Mouse (Mus musculus) MEL (cell line): ENCODE data around the gene Krt86. TPM values are rescaled to one million over a fixed set of nuclear protein-coding genes. Genes with fewer than 3 reads are reported as not detected.

Experiments used
- DNase-seq: peaks from one replicate; pipeline ENCODE4 v3.0.0; 2011; ENCODE audit warnings: low read depth, low spot score
- H3K27ac ChIP-seq: 2 replicates; pipeline ENCODE4 v1.5.1; 2012; ENCODE audit warnings: low read depth, mild to moderate bottlenecking, control low read depth, low read length, moderate library complexity; ENCODE audit not compliant: control insufficient read depth
- H3K27me3 ChIP-seq, 2 experiments: fragments of 150-350 bp in 1 of 2; sonication (generic) in 1 of 2; 2 replicates each; pipeline ENCODE4 v1.6.1; 2012; ENCODE audit warnings: low read length in 2 of 2, mild to moderate bottlenecking in 2 of 2, improper control_type of control experiment in 1 of 2, moderate library complexity in 1 of 2; ENCODE audit not compliant: insufficient read depth in 2 of 2, control insufficient read depth in 1 of 2
- H3K36me3 ChIP-seq, 2 experiments: 2 replicates each; pipeline ENCODE4 v1.6.1; 2012 to 2014; ENCODE audit warnings: low read length in 2 of 2, improper control_type of control experiment in 1 of 2, inconsistent platforms in 1 of 2, mild to moderate bottlenecking in 1 of 2; ENCODE audit not compliant: insufficient read depth in 2 of 2, control insufficient read depth in 1 of 2
- H3K4me1 ChIP-seq, 2 experiments: fragments of 150-350 bp in 1 of 2; sonication (generic) in 1 of 2; 2 replicates each; pipeline ENCODE4 v1.6.1; 2012; ENCODE audit warnings: low read length in 2 of 2, improper control_type of control experiment in 1 of 2, mild to moderate bottlenecking in 1 of 2; ENCODE audit not compliant: insufficient read depth in 2 of 2, control insufficient read depth in 1 of 2
- H3K4me3 ChIP-seq, 2 experiments: fragments of 150-350 bp in 1 of 2; sonication (generic) in 1 of 2; 2 replicates each; pipeline ENCODE4 v1.5.1; 2012; ENCODE audit warnings: low read depth in 2 of 2, low read length in 2 of 2, mild to moderate bottlenecking in 2 of 2, moderate library complexity in 2 of 2, control low read depth in 1 of 2, improper control_type of control experiment in 1 of 2; ENCODE audit not compliant: control insufficient read depth in 1 of 2, insufficient read depth in 1 of 2
- H3K79me2 ChIP-seq: 2 replicates; pipeline ENCODE4 v1.6.1; 2012; ENCODE audit warnings: mild to moderate bottlenecking, low read length, moderate library complexity; ENCODE audit not compliant: control insufficient read depth, poor library complexity, insufficient read depth
- H3K9ac ChIP-seq: 2 replicates; pipeline ENCODE4 v1.6.1; 2012; ENCODE audit warnings: low read depth, mild to moderate bottlenecking, control low read depth, low read length, moderate library complexity; ENCODE audit not compliant: control insufficient read depth, poor library complexity, severe bottlenecking
- H3K9me3 ChIP-seq: fragments of 150-350 bp; sonication (generic); replicated peaks from 2 replicates; pipeline ENCODE4 v1.6.1; 2012; ENCODE audit warnings: mild to moderate bottlenecking, low read length, improper control_type of control experiment, moderate library complexity; ENCODE audit not compliant: insufficient read depth
- CHD2 ChIP-seq: IDR thresholded peaks from 2 replicates; pipeline ENCODE4 v1.6.1; 2011; ENCODE audit warnings: low read length, improper control_type of control experiment
- CTCF ChIP-seq, 3 experiments: IDR thresholded peaks in 2 of 3; conservative IDR thresholded peaks in 1 of 3; 2 replicates each; pipeline ENCODE4 v1.5.1; 2011 to 2012; ENCODE audit warnings: low read length in 3 of 3, low read depth in 2 of 3, mild to moderate bottlenecking in 2 of 3, improper control_type of control experiment in 1 of 3, inconsistent platforms in 1 of 3, mixed read lengths in 1 of 3, moderate library complexity in 1 of 3; ENCODE audit not compliant: control insufficient read depth in 1 of 3, insufficient read depth in 1 of 3, poor library complexity in 1 of 3, severe bottlenecking in 1 of 3
- E2F4 ChIP-seq: IDR thresholded peaks from 2 replicates; pipeline ENCODE4 v1.6.1; 2011; ENCODE audit warnings: low read depth, low read length, improper control_type of control experiment, borderline replicate concordance
- EP300 ChIP-seq, 2 experiments: IDR thresholded peaks; 2 replicates each; pipeline ENCODE4 v1.6.1; 2011; ENCODE audit warnings: improper control_type of control experiment in 2 of 2, low read length in 2 of 2, low read depth in 1 of 2, mild to moderate bottlenecking in 1 of 2
- GABPA ChIP-seq: IDR thresholded peaks from 2 replicates; pipeline ENCODE4 v1.6.1; 2012; ENCODE audit warnings: low read depth, mild to moderate bottlenecking, inconsistent platforms, low read length, improper control_type of control experiment, moderate library complexity
- JUND ChIP-seq: IDR thresholded peaks from 2 replicates; pipeline ENCODE4 v1.6.1; 2011; ENCODE audit warnings: low read depth, mild to moderate bottlenecking, improper control_type of control experiment, low read length
- MAFK ChIP-seq: IDR thresholded peaks from 2 replicates; pipeline ENCODE4 v1.6.1; 2011; ENCODE audit warnings: low read depth, mild to moderate bottlenecking, low read length, improper control_type of control experiment, borderline replicate concordance
- MAX ChIP-seq: IDR thresholded peaks from 2 replicates; pipeline ENCODE4 v1.6.1; 2011; ENCODE audit warnings: low read length, improper control_type of control experiment
- MXI1 ChIP-seq: IDR thresholded peaks from 2 replicates; pipeline ENCODE4 v1.6.1; 2011; ENCODE audit warnings: mild to moderate bottlenecking, low read depth, low read length, improper control_type of control experiment
- NELFE ChIP-seq: IDR thresholded peaks from 2 replicates; pipeline ENCODE4 v1.6.1; 2011; ENCODE audit warnings: low read depth, low read length, improper control_type of control experiment
- RAD21 ChIP-seq: IDR thresholded peaks from 2 replicates; pipeline ENCODE4 v1.6.1; 2011; ENCODE audit warnings: mild to moderate bottlenecking, low read depth, low read length, improper control_type of control experiment
- SMC3 ChIP-seq: IDR thresholded peaks from 2 replicates; pipeline ENCODE4 v1.6.1; 2011; ENCODE audit warnings: low read depth, low read length, improper control_type of control experiment
- TCF12 ChIP-seq: IDR thresholded peaks from 2 replicates; pipeline ENCODE4 v1.6.1; 2014; ENCODE audit warnings: low read depth, mild to moderate bottlenecking, inconsistent platforms, low read length, improper control_type of control experiment, moderate library complexity
- ZC3H11A ChIP-seq: IDR thresholded peaks from 2 replicates; pipeline ENCODE4 v1.6.1; 2012; ENCODE audit warnings: low read depth, mild to moderate bottlenecking, inconsistent platforms, low read length, improper control_type of control experiment
- ZKSCAN1 ChIP-seq: IDR thresholded peaks from 2 replicates; pipeline ENCODE4 v1.6.1; 2012; ENCODE audit warnings: low read depth, mild to moderate bottlenecking, inconsistent platforms, low read length, improper control_type of control experiment, moderate library complexity
- ZNF384 ChIP-seq: IDR thresholded peaks from 2 replicates; pipeline ENCODE4 v1.6.1; 2012; ENCODE audit warnings: low read depth, mild to moderate bottlenecking, inconsistent platforms, low read length, improper control_type of control experiment
- polyA plus RNA-seq, 2 experiments: library from polyadenylated mRNA; stranded (reverse) in 1 of 2; unstranded in 1 of 2; fragments of >175 nt in 1 of 2; fragments of >200 nt in 1 of 2; gene quantifications; 2 replicates each; pipeline versions ENCODE4 v1.2.1 to v1.2.4; 2012; ENCODE audit warnings: low replicate concordance in 2 of 2, low read depth in 1 of 2; ENCODE audit not compliant: insufficient read length in 2 of 2, insufficient read depth in 1 of 2, missing spikeins in 1 of 2
- total RNA-seq: library from RNA; depleted of rRNA; stranded (reverse); fragments of 300-350 nt; gene quantifications from 2 replicates; pipeline ENCODE4 v1.2.3, GENCODE M21; 2012

Gene Krt86
- total and polyA plus RNA-seq, 3 experiments = not detected

GRCm38 (mm10) chr15:101497181-101497580, 23.9 kb downstream of the Krt86 start:
- Histone ChIP-seq H3K79me2 (no peaks in the 10 kb centered on the region), H3K9me3 (no peaks in the 10 kb centered on the region), H3K27me3 (no peaks in the 10 kb centered on the region; a peak in 1 of 4 replicates), H3K36me3 (no peaks in the 10 kb centered on the region), H3K4me1 (no peaks in the 10 kb centered on the region), H3K4me3 (no peak overlapping the region), H3K27ac (no peak overlapping the region), H3K9ac (no peak overlapping the region)
- TF ChIP-seq CHD2 (no peak), ZC3H11A (no peak), CTCF (IDR thresholded peaks at IDR 0.05 in 2 of 3, conservative IDR thresholded peaks at IDR 0.05 in 1 of 3; ENCODE audit: control insufficient read depth in 1 of 3, insufficient read depth in 1 of 3, low read depth in 2 of 3, low read length in 3 of 3, poor library complexity in 1 of 3, severe bottlenecking in 1 of 3) (peak; percentile 26 to 47 (median 37)), SMC3 (peak; percentile 38), ZKSCAN1 (no peak), RAD21 (0 out of 2 replicates have a peak, but pooled peaks have one; percentile 2), TCF12 (no peak), JUND (no peak)
- DNase-seq = no peak

GRCm38 (mm10) chr15:101506896-101507758, 33.8 kb downstream of the Krt86 start:
- H3K79me2 ChIP-seq = no peaks in the 10 kb centered on the region
- no peaks in the 10 kb centered on the region for H3K9me3 ChIP-seq
- H3K4me1 ChIP-seq = no peaks in the 10 kb centered on the region
- no peak for DNase-seq
- no peaks in the 10 kb centered on the region for H3K36me3 ChIP-seq
- H3K9ac ChIP-seq = no peak overlapping the region
- H3K27ac ChIP-seq = no peak overlapping the region
- H3K4me3 ChIP-seq = no peak overlapping the region
- TF ChIP-seq ZNF384 (no peak), E2F4 (no peak), MXI1 (no peak), MAFK (no peak), EP300 (IDR thresholded peaks at IDR 0.05; ENCODE audit: low read depth in 1 of 2, low read length in 2 of 2) (no peak), NELFE (no peak), TCF12 (no peak), RAD21 (no peak), GABPA (no peak), ZC3H11A (no peak), MAX (no peak)
- H3K27me3 ChIP-seq = no peaks in the 10 kb centered on the region
